Mouse (Mus musculus) G1E (cell line): ENCODE results near the gene H13.

Experiments
- CTCF ChIP-seq: IDR thresholded peaks from 2 replicates; pipeline ENCODE4 v1.5.1; 2012; ENCODE audit warnings: low read depth, low read length, inconsistent platforms, mixed read lengths
- TAL1 ChIP-seq: conservative IDR thresholded peaks from 2 replicates; pipeline ENCODE4 v1.6.1; 2012; ENCODE audit warnings: low read depth, low read length, inconsistent platforms, mixed read lengths

- TF ChIP-seq CTCF (no peak), TAL1 (no peak)
Observed at GRCm38 (mm10) chr2:152661163-152661562, 8.1 kb upstream of the H13 start.
